Mouse (Mus musculus): Measurements from ENCODE around the gene P2ry10. TPM values are rescaled to one million over a fixed set of nuclear protein-coding genes. Genes with fewer than 3 reads are reported as not detected.
"Not testable (repeated sequence)": the region's sequence is repeated elsewhere in the genome, so short reads cannot be mapped to it uniquely, and the experiment has no call there.

The P2ry10 gene
- total RNA-seq (2021) = not detected

GRCm38 (mm10) chrX:107088177-107088576, at the start of gene P2ry10:
Gene P2ry10, plus strand, starts transcription at chrX:107088492.
- intact Hi-C loops (cut with DNase I) = no loop called here
- DNase-seq (ENCODE audit: low spot score in 2 of 2) = no peak

- intact Hi-C loops (cut with DNase I) = no loop called here
- DNase-seq (ENCODE audit: low spot score in 2 of 2) = no peak
Observed at GRCm38 (mm10) chrX:107039146-107039545, 49.1 kb upstream of the P2ry10 start.

GRCm38 (mm10) chrX:107039635-107040034, 48.7 kb upstream of the P2ry10 start:
- intact Hi-C loops (cut with DNase I) = no loop called here
- DNase-seq (ENCODE audit: low spot score in 2 of 2) = no peak

GRCm38 (mm10) chrX:107042367-107042766, 45.9 kb upstream of the P2ry10 start:
- intact Hi-C loops (cut with DNase I) = no loop called here
- no peak for DNase-seq (ENCODE audit: low spot score in 2 of 2)

- intact Hi-C loops (cut with DNase I); DNase-seq (ENCODE audit: low spot score in 2 of 2): not testable (repeated sequence)
Observed at GRCm38 (mm10) chrX:107083407-107083806, 4.9 kb upstream of the P2ry10 start.

GRCm38 (mm10) chrX:107084320-107084719, 4.0 kb upstream of the P2ry10 start:
- intact Hi-C loops (cut with DNase I) = no loop called here
- no peak for DNase-seq (ENCODE audit: low spot score in 2 of 2)

GRCm38 (mm10) chrX:107089131-107089530, 839 bp downstream of the P2ry10 start:
- intact Hi-C loops (cut with DNase I) = no loop called here
- no peak for DNase-seq (ENCODE audit: low spot score in 2 of 2)

GRCm38 (mm10) chrX:107089930-107090329, 1.6 kb downstream of the P2ry10 start:
- intact Hi-C loops (cut with DNase I) = no loop called here
- no peak for DNase-seq (ENCODE audit: low spot score in 2 of 2)

- no peak for DNase-seq (ENCODE audit: low spot score in 2 of 2)
Observed at GRCm38 (mm10) chrX:107095633-107096032, 7.3 kb downstream of the P2ry10 start.

GRCm38 (mm10) chrX:107116333-107116732, 28.0 kb downstream of the P2ry10 start:
- DNase-seq (ENCODE audit: low spot score in 2 of 2) = no peak
- intact Hi-C loops (cut with DNase I) = no loop called here

More at GRCm38 (mm10) chrX:107095633-107096032, 7.3 kb downstream of the P2ry10 start:
- intact Hi-C loops (cut with DNase I) = no loop called here

GRCm38 (mm10) chrX:107116987-107117386, 28.7 kb downstream of the P2ry10 start:
- intact Hi-C loops (cut with DNase I) = no loop called here
- DNase-seq (ENCODE audit: low spot score in 2 of 2) = no peak

GRCm38 (mm10) chrX:107143184-107143583, 54.9 kb downstream of the P2ry10 start:
- no peak for DNase-seq (ENCODE audit: low spot score in 2 of 2)
- intact Hi-C loops (cut with DNase I) = no loop called here

GRCm38 (mm10) chrX:107143930-107144329, 55.6 kb downstream of the P2ry10 start:
- DNase-seq (ENCODE audit: low spot score in 2 of 2) = no peak
- intact Hi-C loops (cut with DNase I) = no loop called here

GRCm38 (mm10) chrX:107148681-107149080, 60.4 kb downstream of the P2ry10 start, which contains the start of gene P2ry10b:
Gene P2ry10b, plus strand, starts transcription at chrX:107148927.
- intact Hi-C loops (cut with DNase I) = no loop called here

GRCm38 (mm10) chrX:107149391-107149993, 61.2 kb downstream of the P2ry10 start:
- intact Hi-C loops (cut with DNase I) = no loop called here
- no peak for DNase-seq (ENCODE audit: low spot score in 2 of 2)

More at GRCm38 (mm10) chrX:107148681-107149080, 60.4 kb downstream of the P2ry10 start, which contains the start of gene P2ry10b:
- DNase-seq (ENCODE audit: low spot score in 2 of 2) = no peak

GRCm38 (mm10) chrX:107150027-107150426, 61.7 kb downstream of the P2ry10 start:
- intact Hi-C loops (cut with DNase I) = no loop called here
- DNase-seq (ENCODE audit: low spot score in 2 of 2) = peak in 1 of 2 experiments; percentile 9

- intact Hi-C loops (cut with DNase I) = no loop called here
Observed at GRCm38 (mm10) chrX:107150752-107151515, 62.6 kb downstream of the P2ry10 start.

More at GRCm38 (mm10) chrX:107150752-107151515, 62.6 kb downstream of the P2ry10 start:
- peak in 1 of 2 experiments; percentile 4 for DNase-seq (ENCODE audit: low spot score in 2 of 2)

All from left cerebral cortex, postnatal 25 days (tissue).